Mouse (Mus musculus): ENCODE results near the gene Gad1.
A peak's percentile ranks its signal among the peaks of the same experiment; 100 is the strongest.

The Gad1 gene

GRCm38 (mm10) chr2:70628397-70628796, 75.5 kb downstream of the Gad1 start:
- DNase-seq (ENCODE audit: low spot score) = no peak

GRCm38 (mm10) chr2:70629339-70629761, 76.5 kb downstream of the Gad1 start:
- DNase-seq (ENCODE audit: low spot score) = peak; percentile 23

- no peak for DNase-seq (ENCODE audit: low spot score)
These were observed 77.0 kb downstream of the Gad1 start for GRCm38 (mm10) chr2:70629921-70630320.

GRCm38 (mm10) chr2:70631321-70631720, 78.4 kb downstream of the Gad1 start:
- no peak for DNase-seq (ENCODE audit: low spot score)

GRCm38 (mm10) chr2:70632412-70632811, 79.5 kb downstream of the Gad1 start:
- no peak for DNase-seq (ENCODE audit: low spot score)

- DNase-seq (ENCODE audit: low spot score) = no peak
These were observed 81.3 kb downstream of the Gad1 start for GRCm38 (mm10) chr2:70634028-70634690.

GRCm38 (mm10) chr2:70640968-70641367, 88.1 kb downstream of the Gad1 start:
- no peak for DNase-seq (ENCODE audit: low spot score)

GRCm38 (mm10) chr2:70642971-70643565, 90.2 kb downstream of the Gad1 start:
- no peak for DNase-seq (ENCODE audit: low spot score)

GRCm38 (mm10) chr2:70645266-70645780, 92.5 kb downstream of the Gad1 start:
- no peak for DNase-seq (ENCODE audit: low spot score)

GRCm38 (mm10) chr2:70647681-70648080, 94.8 kb downstream of the Gad1 start:
- DNase-seq (ENCODE audit: low spot score) = no peak

GRCm38 (mm10) chr2:70648271-70648670, 95.4 kb downstream of the Gad1 start:
- no peak for DNase-seq (ENCODE audit: low spot score)

- no peak for DNase-seq (ENCODE audit: low spot score)
These were observed 96.6 kb downstream of the Gad1 start for GRCm38 (mm10) chr2:70649471-70649870.
